Mouse (Mus musculus) forebrain, embryonic 16.5 days (tissue): ENCODE data around the gene Zcwpw1. TPM values are rescaled to one million over a fixed set of nuclear protein-coding genes. Genes with fewer than 3 reads are reported as not detected.

Source experiments
- ATAC-seq: fragments of 200-750 bp; cut with Nextera tagmentation; 2 replicates; pipeline ENCODE4 v1.8.0; 2017; ENCODE audit warnings: mild to moderate bottlenecking, moderate library complexity
- H3K27ac ChIP-seq: fragments of 300-500 bp; sonication (generic); 2 replicates; pipeline ENCODE4 v1.5.1; 2014; ENCODE audit warnings: low read length, control low read depth
- H3K27me3 ChIP-seq: fragments of 300-500 bp; sonication (generic); replicated peaks from 2 replicates; pipeline ENCODE4 v1.6.1; 2014; ENCODE audit warnings: low read length; ENCODE audit not compliant: control insufficient read depth, insufficient read depth
- H3K36me3 ChIP-seq: fragments of 300-500 bp; sonication (generic); 2 replicates; pipeline ENCODE4 v1.6.1; 2014; ENCODE audit not compliant: control insufficient read depth, insufficient read depth
- H3K4me1 ChIP-seq: fragments of 300-500 bp; sonication (generic); replicated peaks from 2 replicates; pipeline ENCODE4 v1.6.1; 2014; ENCODE audit warnings: low read length; ENCODE audit not compliant: control insufficient read depth, insufficient read depth
- H3K4me2 ChIP-seq: fragments of 300-500 bp; sonication (generic); 2 replicates; pipeline ENCODE4 v1.6.1; 2014; ENCODE audit warnings: mild to moderate bottlenecking, low read length, control low read depth
- H3K4me3 ChIP-seq: fragments of 300-500 bp; sonication (generic); replicated peaks from 2 replicates; pipeline ENCODE4 v1.5.1; 2014; ENCODE audit warnings: mild to moderate bottlenecking, low read length, control low read depth
- H3K9ac ChIP-seq: fragments of 300-500 bp; sonication (generic); replicated peaks from 2 replicates; pipeline ENCODE4 v1.6.1; 2014; ENCODE audit warnings: low read depth, low read length, control low read depth
- H3K9me3 ChIP-seq: fragments of 300-500 bp; sonication (generic); 2 replicates; pipeline ENCODE4 v1.6.1; 2016; ENCODE audit warnings: low read length; ENCODE audit not compliant: control insufficient read depth
- WGBS: fragments of 180-500 bp; shearing (Covaris S2); extraction: QIAGEN DNeasy Blood & Tissue Kit; methylation state at CpG from one replicate; pipeline ENCODE4 v1.1.7; 2014; 5-methylcytosine and 5-hydroxymethylcytosine counted together
- polyA plus RNA-seq: library from polyadenylated mRNA; unstranded; fragments of >200 nt; fragmentation: Nextera tagmentation; extraction: Ambion mirVana; gene quantifications from 2 replicates; pipeline ENCODE4 v1.2.1, GENCODE M21; 2015

The Zcwpw1 gene
- polyA plus RNA-seq, 1 experiment from 2014 or later, result 11.2 TPM

DNA sequence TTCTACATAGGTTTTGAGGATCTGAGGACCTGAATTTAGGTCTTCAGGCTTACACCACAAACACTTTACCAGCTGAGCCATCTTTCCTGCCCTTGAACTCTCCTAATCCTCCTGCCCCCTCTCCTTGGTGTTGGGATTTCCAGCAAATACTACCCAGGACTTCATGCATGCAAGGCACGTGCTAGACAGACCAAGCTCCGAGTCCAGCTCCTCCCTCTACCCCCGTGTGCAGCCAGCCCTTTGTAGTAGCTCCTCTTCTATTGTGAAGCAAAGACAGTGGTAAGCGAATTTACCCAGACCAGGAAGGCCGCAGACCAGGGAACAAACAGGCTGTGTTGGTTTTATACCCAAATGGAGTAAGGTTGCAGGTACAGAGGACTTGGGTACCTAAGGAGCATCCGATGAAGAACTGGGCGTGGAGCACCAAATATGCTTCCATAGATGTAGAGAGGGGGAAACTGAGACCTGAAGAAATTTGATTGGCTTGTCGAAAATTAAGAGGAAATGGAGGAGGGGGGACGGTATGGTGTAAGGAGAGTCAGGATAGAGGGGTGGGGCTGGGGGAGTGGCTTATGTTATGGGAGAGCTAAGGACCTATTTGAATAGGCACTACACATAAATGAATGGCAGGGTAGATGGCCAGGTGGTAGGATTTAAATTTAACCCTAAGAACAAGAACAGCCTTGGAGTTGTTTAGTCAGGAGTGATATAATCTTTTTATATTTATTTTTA, 22.8 kb upstream of the Zcwpw1 start:
- Histone ChIP-seq H3K36me3 (no peaks in the 10 kb centered on the region), H3K9ac (no peak overlapping the region), H3K27me3 (no peaks in the 10 kb centered on the region), H3K4me1 (peaks cover under 1% of the 10 kb centered on the region; the same call in 1 of the 2 replicates), H3K4me2 (no peak overlapping the region), H3K27ac (no peak overlapping the region), H3K4me3 (no peak overlapping the region), H3K9me3 (peaks cover 2% of the 10 kb centered on the region; the same call in 1 of the 2 replicates)
- WGBS, result 54% methylated on average over 9 of the region's 9 CpGs
- ATAC-seq, result no peak

DNA sequence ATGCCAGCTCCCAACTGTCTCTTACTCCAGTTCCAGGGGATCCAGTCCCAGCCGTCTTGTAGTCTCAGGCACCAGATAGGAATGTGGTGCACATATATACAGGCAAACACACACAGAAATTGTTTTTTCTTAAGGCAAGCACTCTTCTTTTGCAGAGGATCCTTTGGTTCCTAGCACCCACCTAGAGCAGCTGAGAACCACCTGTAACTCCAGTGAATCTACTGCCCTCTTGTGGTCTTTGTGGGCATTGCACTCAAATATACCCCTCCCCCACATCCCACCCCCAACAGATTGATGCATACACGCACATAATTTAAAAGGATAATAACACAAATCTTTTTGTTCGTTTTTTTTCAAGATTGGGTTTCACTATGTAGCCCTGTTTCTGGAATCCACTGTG, 21.3 kb upstream of the Zcwpw1 start:
- Histone ChIP-seq H3K4me2 (no peak overlapping the region), H3K36me3 (no peaks in the 10 kb centered on the region), H3K4me1 (no peaks in the 10 kb centered on the region), H3K4me3 (no peak overlapping the region), H3K9ac (no peak overlapping the region), H3K27me3 (no peaks in the 10 kb centered on the region), H3K9me3 (peaks cover 2% of the 10 kb centered on the region; the same call in 1 of the 2 replicates), H3K27ac (no peak overlapping the region)
- 57% methylated on average over 3 of the region's 3 CpGs for WGBS
- no peak for ATAC-seq

GRCm38 (mm10) chr5:137768475-137768874, 19.1 kb upstream of the Zcwpw1 start:
- Histone ChIP-seq H3K27me3 (no peaks in the 10 kb centered on the region), H3K4me3 (no peak overlapping the region), H3K9ac (no peak overlapping the region), H3K27ac (no peak overlapping the region), H3K4me1 (no peaks in the 10 kb centered on the region), H3K9me3 (peaks cover 2% of the 10 kb centered on the region; the same call in 1 of the 2 replicates), H3K36me3 (no peaks in the 10 kb centered on the region), H3K4me2 (no peak overlapping the region)
- ATAC-seq, result no peak
- WGBS, result 14% methylated on average over 1 of the region's 1 CpGs

DNA sequence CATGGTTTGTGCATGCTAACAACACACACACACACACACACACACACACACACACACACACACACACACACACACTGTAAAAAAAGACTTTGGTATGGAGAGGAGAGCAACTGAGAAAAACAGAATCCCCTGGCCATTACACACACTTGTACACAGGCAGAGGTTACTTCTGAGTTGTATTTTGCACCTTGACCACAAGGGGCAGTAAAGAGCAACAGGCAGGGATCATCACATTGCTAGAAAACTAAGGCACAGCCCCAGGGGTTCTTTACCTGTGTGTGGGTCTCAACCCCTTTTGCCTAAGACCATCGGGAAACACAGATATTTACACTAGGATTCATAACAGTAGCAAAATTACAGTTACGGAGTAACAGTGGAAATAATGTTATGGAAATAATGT, 16.9 kb upstream of the Zcwpw1 start:
- Histone ChIP-seq H3K4me3 (no peak overlapping the region), H3K9ac (no peak overlapping the region), H3K4me1 (no peaks in the 10 kb centered on the region), H3K27ac (no peak overlapping the region), H3K9me3 (peaks cover 2% of the 10 kb centered on the region; the same call in 1 of the 2 replicates), H3K36me3 (no peaks in the 10 kb centered on the region), H3K27me3 (no peaks in the 10 kb centered on the region), H3K4me2 (no peak overlapping the region)
- 47% methylated on average over 2 of the region's 2 CpGs for WGBS
- 0 out of 2 replicates have a peak, but pooled peaks have one; percentile 36 for ATAC-seq

DNA sequence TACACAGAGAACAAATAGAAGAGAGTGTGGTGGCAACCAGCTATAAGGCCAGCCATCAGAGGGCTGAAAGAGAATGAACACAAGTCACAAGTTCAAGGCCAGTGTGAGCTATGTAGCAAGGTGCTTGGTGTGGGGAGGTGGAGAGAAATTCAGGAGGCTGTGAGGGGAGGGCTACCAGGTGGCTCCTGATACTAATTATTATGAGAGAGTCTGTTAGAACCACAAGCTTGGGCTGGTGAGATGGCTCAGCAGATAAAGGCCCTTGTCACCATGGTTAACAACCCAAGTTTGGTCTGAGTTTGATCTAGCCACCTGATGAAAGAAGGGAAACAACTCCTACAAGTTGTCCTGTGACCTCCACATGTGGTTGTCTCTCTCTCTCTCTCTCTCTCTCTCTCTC, 14.8 kb upstream of the Zcwpw1 start:
- H3K4me3 ChIP-seq, result no peak overlapping the region
- H3K27ac ChIP-seq, result no peak overlapping the region
- H3K9me3 ChIP-seq, result no peaks in the 10 kb centered on the region
- H3K4me2 ChIP-seq, result no peak overlapping the region
- H3K4me1 ChIP-seq, result no peaks in the 10 kb centered on the region; the same call in 1 of the 2 replicates
- H3K36me3 ChIP-seq, result no peaks in the 10 kb centered on the region
- H3K27me3 ChIP-seq, result no peaks in the 10 kb centered on the region
- H3K9ac ChIP-seq, result no peak overlapping the region
- ATAC-seq, result no peak

DNA sequence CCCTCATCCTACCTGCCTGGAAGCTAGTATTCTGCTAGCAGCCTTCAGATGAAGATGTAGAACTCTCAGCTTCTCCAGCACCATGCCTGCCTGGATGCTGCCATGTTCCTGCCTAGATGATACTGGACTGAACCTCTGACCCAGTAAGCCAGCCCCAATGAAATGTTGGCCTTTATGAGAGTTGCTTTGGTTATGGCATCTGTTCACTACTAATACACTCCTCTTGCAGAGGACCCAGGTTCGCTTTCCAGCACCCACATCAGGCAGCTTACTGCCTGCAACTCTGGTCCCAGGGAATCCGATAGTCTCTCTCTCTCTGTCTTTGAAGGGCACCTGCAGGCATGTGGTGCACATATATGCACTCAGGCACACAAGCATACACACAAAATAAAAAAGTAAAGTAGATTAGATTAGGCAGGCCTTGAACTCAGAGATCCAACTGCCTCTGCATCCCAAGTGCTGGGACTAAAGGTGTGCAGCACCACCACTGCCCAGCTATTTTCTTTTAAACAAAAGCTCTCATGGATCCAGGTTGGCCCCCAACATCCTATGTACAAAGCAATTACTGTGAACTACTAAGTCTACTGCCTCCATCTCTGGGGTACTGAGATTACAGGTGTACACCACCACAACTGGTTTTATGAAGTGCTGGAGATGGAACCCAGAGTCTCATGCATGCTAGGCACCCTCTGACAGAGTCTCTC, 11.9 kb upstream of the Zcwpw1 start:
- Histone ChIP-seq H3K4me2 (no peak overlapping the region), H3K27me3 (no peaks in the 10 kb centered on the region), H3K9ac (no peak overlapping the region; the same call in 1 of the 2 replicates), H3K27ac (no peak overlapping the region), H3K4me1 (peaks cover 16% of the 10 kb centered on the region), H3K9me3 (no peaks in the 10 kb centered on the region), H3K4me3 (no peak overlapping the region), H3K36me3 (peaks cover 4% of the 10 kb centered on the region; the same call in 1 of the 2 replicates)
- 83% methylated on average over 2 of the region's 2 CpGs for WGBS
- no peak for ATAC-seq

DNA sequence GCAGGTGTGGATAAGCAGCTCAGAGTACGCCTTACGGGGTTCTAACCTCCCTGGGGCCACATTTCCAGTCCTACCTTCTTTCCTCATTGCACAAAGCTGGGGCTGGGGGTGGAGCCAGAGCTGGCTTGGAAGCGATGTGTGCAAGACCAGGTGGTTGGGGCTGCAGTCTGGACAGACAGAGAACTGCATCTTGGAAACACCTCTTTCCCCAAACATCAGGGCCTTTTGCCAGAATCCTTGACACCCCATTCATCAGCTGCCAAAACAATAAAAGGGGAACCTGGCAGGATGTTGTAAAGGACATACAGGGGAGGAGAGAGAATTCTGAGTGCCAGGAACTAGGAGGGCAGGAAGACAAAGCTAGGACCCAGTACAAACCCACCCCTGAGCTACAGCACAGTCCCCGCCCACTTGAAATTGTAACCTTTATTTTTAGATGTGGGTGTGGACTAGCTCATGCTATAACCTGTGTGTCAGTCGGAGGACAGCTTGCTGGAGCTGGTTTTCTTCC, 11.1 kb upstream of the Zcwpw1 start:
- Histone ChIP-seq H3K27ac (no peak overlapping the region), H3K4me2 (no peak overlapping the region), H3K27me3 (no peaks in the 10 kb centered on the region), H3K4me3 (no peak overlapping the region), H3K4me1 (peaks cover 16% of the 10 kb centered on the region), H3K36me3 (peaks cover 4% of the 10 kb centered on the region; the same call in 1 of the 2 replicates), H3K9me3 (no peaks in the 10 kb centered on the region), H3K9ac (peak overlapping the region; percentile 29)
- ATAC-seq, result no peak
- 37% methylated on average over 5 of the region's 5 CpGs for WGBS

GRCm38 (mm10) chr5:137777267-137777845, 10.2 kb upstream of the Zcwpw1 start:
- no peak overlapping the region for H3K9ac ChIP-seq
- H3K4me3 ChIP-seq, result no peak overlapping the region
- H3K9me3 ChIP-seq, result no peaks in the 10 kb centered on the region
- WGBS, result 89% methylated on average over 7 of the region's 7 CpGs
- H3K4me2 ChIP-seq, result no peak overlapping the region
- H3K27me3 ChIP-seq, result no peaks in the 10 kb centered on the region
- no peak for ATAC-seq
- peaks cover 18% of the 10 kb centered on the region for H3K4me1 ChIP-seq
- H3K36me3 ChIP-seq, result peaks cover 12% of the 10 kb centered on the region
- H3K27ac ChIP-seq, result no peak overlapping the region

- Histone ChIP-seq H3K9ac (peak within 1 kb of the TSS; percentile 92), H3K4me1 (peaks cover 31% of the 10 kb centered on the region), H3K36me3 (peaks cover 14% of the 10 kb centered on the region), H3K4me2 (peak within 1 kb of the TSS; percentile 89), H3K4me3 (peak within 1 kb of the TSS; percentile 89), H3K27me3 (no peaks in the 10 kb centered on the region), H3K27ac (peak within 1 kb of the TSS; percentile 94), H3K9me3 (no peaks in the 10 kb centered on the region)
- ATAC-seq, result peak; percentile 99
- 1% methylated on average over 27 of the region's 31 CpGs for WGBS
These were observed 9.0 kb upstream of the Zcwpw1 start, which contains the start of gene Ppp1r35 for GRCm38 (mm10) chr5:137778635-137779034. TSS of gene Ppp1r35 (plus strand) at chr5:137778849.
